Mouse (Mus musculus) liver, postnatal 0 days (tissue): Measurements from ENCODE around the gene Atrnl1. TPM values are rescaled to one million over a fixed set of nuclear protein-coding genes. Genes with fewer than 3 reads are reported as not detected.

ENCODE experiments used
- ATAC-seq: fragments of 200-750 bp; cut with Nextera tagmentation; 2 replicates; pipeline ENCODE4 v1.8.0; 2017; ENCODE audit warnings: mild to moderate bottlenecking, moderate library complexity
- DNase-seq: peaks from one replicate; pipeline ENCODE4 v3.0.0-alpha.2; 2016
- H3K27ac ChIP-seq: fragments of 300-500 bp; sonication (generic); 2 replicates; pipeline ENCODE4 v1.5.1; 2014; ENCODE audit warnings: antibody characterized with exemption, moderate library complexity, mild to moderate bottlenecking, low read depth
- H3K27me3 ChIP-seq: fragments of 300-500 bp; sonication (generic); 2 replicates; pipeline ENCODE4 v1.6.1; 2014; ENCODE audit warnings: low read length, control low read depth, mixed read lengths; ENCODE audit not compliant: insufficient read depth
- H3K36me3 ChIP-seq: fragments of 300-500 bp; sonication (generic); replicated peaks from 2 replicates; pipeline ENCODE4 v1.6.1; 2014; ENCODE audit warnings: mild to moderate bottlenecking, control low read depth, low read length, moderate library complexity, mixed read lengths; ENCODE audit not compliant: insufficient read depth
- H3K4me1 ChIP-seq: fragments of 300-500 bp; sonication (generic); 2 replicates; pipeline ENCODE4 v1.6.1; 2014; ENCODE audit warnings: antibody characterized with exemption, mild to moderate bottlenecking, control low read depth; ENCODE audit not compliant: insufficient read depth
- H3K4me2 ChIP-seq: fragments of 300-500 bp; sonication (generic); 2 replicates; pipeline ENCODE4 v1.6.1; 2014; ENCODE audit warnings: low read depth, mild to moderate bottlenecking, low read length, moderate library complexity, mixed read lengths
- H3K4me3 ChIP-seq: fragments of 300-500 bp; sonication (generic); 2 replicates; pipeline ENCODE4 v1.5.1; 2014; ENCODE audit warnings: low read depth, low read length
- H3K9ac ChIP-seq: fragments of 300-500 bp; sonication (generic); replicated peaks from 2 replicates; pipeline ENCODE4 v1.6.1; 2014; ENCODE audit warnings: mild to moderate bottlenecking, moderate library complexity
- H3K9me3 ChIP-seq: fragments of 300-500 bp; sonication (generic); 2 replicates; pipeline ENCODE4 v1.6.1; 2016; ENCODE audit warnings: mild to moderate bottlenecking, control low read depth, low read length, mixed read lengths
- CTCF ChIP-seq: sonication (generic); IDR thresholded peaks from 2 replicates; pipeline ENCODE4 v1.5.1; 2016; ENCODE audit warnings: antibody characterized with exemption, low read depth
- EP300 ChIP-seq: IDR thresholded peaks from 2 replicates; pipeline ENCODE4 v1.6.1; 2016; ENCODE audit warnings: antibody characterized with exemption, low read depth, mild to moderate bottlenecking
- WGBS: fragments of 180-500 bp; shearing (Covaris S2); extraction: QIAGEN DNeasy Blood & Tissue Kit; methylation state at CpG from one replicate; pipeline ENCODE4 v1.1.7; 2014; ENCODE audit not compliant: insufficient replicate concordance; 5-methylcytosine and 5-hydroxymethylcytosine counted together
- polyA plus RNA-seq: library from polyadenylated mRNA; unstranded; fragments of >200 nt; fragmentation: Nextera tagmentation; extraction: Ambion mirVana; gene quantifications from 2 replicates; pipeline ENCODE4 v1.2.1, GENCODE M21; 2015

Gene Atrnl1
- polyA plus RNA-seq, 1 experiment from 2014 or later: 0.70 TPM

DNA sequence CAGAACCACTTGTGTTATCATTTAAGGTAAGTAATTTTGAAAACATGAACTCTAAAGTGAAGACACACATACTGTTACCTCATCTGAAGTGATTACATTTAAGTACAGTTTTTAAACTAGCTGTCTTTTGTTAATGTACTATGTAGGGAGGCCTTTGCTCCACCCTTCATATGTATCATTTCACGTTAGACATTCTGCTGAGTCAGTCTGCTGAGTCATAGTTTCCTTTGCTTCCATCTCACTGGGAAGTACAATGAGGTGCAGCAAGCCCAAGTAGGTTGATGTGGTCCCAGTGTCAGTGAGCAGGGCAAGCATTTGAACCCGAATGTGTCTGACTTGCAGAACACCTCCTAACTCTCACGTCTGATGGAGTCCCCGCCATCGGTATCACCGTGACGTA is 271.1 kb downstream of the Atrnl1 start:
- WGBS: 80% methylated on average over 7 of the region's 7 CpGs
- no peak for ATAC-seq
- no peaks in the 10 kb centered on the region for H3K4me1 ChIP-seq

GRCm38 (mm10) chr19:57888871-57889270 is 278.0 kb downstream of the Atrnl1 start:
- no peaks in the 10 kb centered on the region for H3K4me1 ChIP-seq
- WGBS: 85% methylated on average over 8 of the region's 8 CpGs
- no peaks in the 10 kb centered on the region for H3K36me3 ChIP-seq
- no peaks in the 10 kb centered on the region for H3K9me3 ChIP-seq
- H3K27ac ChIP-seq: no peak overlapping the region
- DNase-seq (no peak), ATAC-seq (no peak)
- no peak for TF ChIP-seq CTCF
- TF ChIP-seq EP300: no peak
- no peak overlapping the region for H3K9ac ChIP-seq
- no peak overlapping the region for H3K4me2 ChIP-seq
- no peak overlapping the region for H3K4me3 ChIP-seq
- H3K27me3 ChIP-seq: no peaks in the 10 kb centered on the region

More for the DNA sequence above, 271.1 kb downstream of the Atrnl1 start:
- Histone ChIP-seq H3K9ac (no peak overlapping the region), H3K27me3 (no peaks in the 10 kb centered on the region), H3K4me3 (no peak overlapping the region), H3K36me3 (no peaks in the 10 kb centered on the region), H3K4me2 (no peak overlapping the region), H3K27ac (no peak overlapping the region), H3K9me3 (no peaks in the 10 kb centered on the region)
- no peak for DNase-seq
- TF ChIP-seq EP300: no peak
- TF ChIP-seq CTCF: no peak

DNA sequence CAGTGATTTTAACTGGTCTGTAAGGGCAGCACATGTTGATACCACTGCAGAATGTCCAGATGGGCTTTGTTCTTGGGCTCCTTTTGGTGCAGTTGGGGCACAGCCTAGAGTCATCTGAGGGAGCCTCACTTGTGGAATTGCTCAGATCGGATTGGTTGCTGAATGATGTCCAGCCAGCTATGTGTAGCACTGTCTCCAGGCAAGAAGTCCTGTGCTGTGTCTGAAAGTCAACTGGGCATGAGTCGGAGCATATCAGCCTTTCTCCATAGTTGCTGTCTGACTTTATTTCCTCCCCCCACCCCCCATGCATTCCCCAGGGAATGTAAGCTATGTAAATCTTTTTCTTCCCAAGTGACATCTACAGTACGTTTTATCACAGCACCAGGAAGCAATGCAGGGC is 278.9 kb downstream of the Atrnl1 start:
- H3K4me1 ChIP-seq: no peaks in the 10 kb centered on the region
- H3K4me2 ChIP-seq: 0 out of 2 replicates have a peak overlapping the region, but pooled peaks have one; percentile 2
- no peak overlapping the region for H3K9ac ChIP-seq
- H3K27ac ChIP-seq: no peak overlapping the region
- no peak for DNase-seq
- TF ChIP-seq CTCF (no peak), EP300 (no peak)
- no peak overlapping the region for H3K4me3 ChIP-seq
- H3K27me3 ChIP-seq: no peaks in the 10 kb centered on the region
- no peaks in the 10 kb centered on the region for H3K36me3 ChIP-seq
- no peak for ATAC-seq
- no peaks in the 10 kb centered on the region for H3K9me3 ChIP-seq
- WGBS: 52% methylated on average over 3 of the region's 3 CpGs

DNA sequence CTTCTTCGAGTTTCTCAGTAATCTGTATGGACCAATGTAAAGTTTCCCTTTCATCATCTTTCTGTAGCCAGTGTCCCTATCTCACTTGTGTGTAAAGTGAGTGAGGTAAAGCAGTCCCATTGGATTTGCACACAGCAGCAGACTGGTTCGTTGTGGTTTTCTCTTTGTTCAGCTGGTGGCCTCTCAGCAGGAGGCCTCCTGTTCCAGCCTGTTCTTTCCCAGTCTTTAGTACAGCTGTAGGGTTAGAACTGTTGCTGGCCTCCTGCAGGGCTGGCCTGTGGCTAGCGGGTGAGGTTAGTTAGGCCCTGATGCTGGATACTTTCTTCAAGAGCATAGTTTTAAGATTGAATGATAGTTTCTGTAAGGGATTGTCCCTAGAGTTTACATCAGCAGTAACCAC is 280.1 kb downstream of the Atrnl1 start:
- 63% methylated on average over 3 of the region's 3 CpGs for WGBS
- no peak for TF ChIP-seq CTCF
- no peak for TF ChIP-seq EP300

DNA sequence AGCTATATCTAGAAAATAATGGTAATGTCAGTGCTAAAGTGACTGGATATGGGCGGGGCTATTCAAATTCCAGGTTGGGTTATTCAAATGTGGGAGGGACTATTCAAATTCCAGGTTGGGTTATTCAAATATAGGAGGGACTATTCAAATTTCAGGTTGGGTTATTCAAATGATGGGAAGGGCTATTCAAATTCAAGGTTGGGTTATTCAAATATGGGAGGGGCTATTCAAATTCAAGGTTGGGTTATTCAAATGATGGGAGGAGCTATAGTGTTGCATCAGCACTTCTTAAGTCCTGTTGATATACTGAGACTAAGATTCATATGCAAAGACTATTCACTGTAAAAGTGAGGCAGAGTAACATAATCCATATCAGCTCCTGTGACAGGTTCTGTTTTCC is 283.4 kb downstream of the Atrnl1 start:
- no peak overlapping the region for H3K9ac ChIP-seq
- no peak overlapping the region for H3K4me2 ChIP-seq
- ATAC-seq: peak; percentile 74
- no peak for DNase-seq
- no peak overlapping the region for H3K4me3 ChIP-seq
- H3K9me3 ChIP-seq: no peaks in the 10 kb centered on the region
- no peaks in the 10 kb centered on the region for H3K27me3 ChIP-seq
- 33% methylated on average over 1 of the region's 1 CpGs for whole genome bisulfite sequencing
- no peak overlapping the region for H3K27ac ChIP-seq
- H3K36me3 ChIP-seq: no peaks in the 10 kb centered on the region
- TF ChIP-seq EP300 (no peak), CTCF (no peak)
- H3K4me1 ChIP-seq: no peaks in the 10 kb centered on the region

More for the DNA sequence above, 280.1 kb downstream of the Atrnl1 start:
- no peak for DNase-seq
- no peaks in the 10 kb centered on the region for H3K9me3 ChIP-seq
- ATAC-seq: no peak
- no peak overlapping the region for H3K4me3 ChIP-seq
- H3K4me2 ChIP-seq: no peak overlapping the region
- H3K9ac ChIP-seq: no peak overlapping the region
- no peaks in the 10 kb centered on the region for H3K36me3 ChIP-seq
- H3K4me1 ChIP-seq: no peaks in the 10 kb centered on the region
- H3K27me3 ChIP-seq: no peaks in the 10 kb centered on the region
- no peak overlapping the region for H3K27ac ChIP-seq

DNA sequence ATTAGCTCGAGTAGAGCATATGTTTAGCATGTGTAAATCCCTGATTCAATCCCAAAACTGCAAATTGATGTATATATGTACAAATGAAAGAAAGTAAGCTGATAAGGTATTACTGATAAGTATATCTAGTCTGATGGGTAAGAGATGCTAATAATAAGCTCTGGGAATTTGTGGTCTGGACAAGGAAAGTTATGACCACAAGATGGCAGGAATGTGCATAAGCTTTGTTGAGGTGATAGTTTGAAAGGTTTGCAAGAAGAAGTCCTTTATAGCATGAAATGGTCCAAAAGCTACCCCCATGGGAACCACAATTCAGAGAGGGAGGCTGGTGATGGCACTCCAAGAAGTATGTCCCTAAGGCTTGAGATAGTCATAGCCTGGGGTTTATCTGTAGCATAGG is 289.2 kb downstream of the Atrnl1 start:
- H3K9ac ChIP-seq: no peak overlapping the region
- H3K27ac ChIP-seq: no peak overlapping the region
- H3K4me1 ChIP-seq: no peaks in the 10 kb centered on the region
- ATAC-seq (no peak), DNase-seq (no peak)
- no peaks in the 10 kb centered on the region for H3K27me3 ChIP-seq
- TF ChIP-seq CTCF: peak; percentile 46
- no peak for TF ChIP-seq EP300
- WGBS: 73% methylated on average over 1 of the region's 1 CpGs
- H3K9me3 ChIP-seq: no peaks in the 10 kb centered on the region
- no peak overlapping the region for H3K4me2 ChIP-seq
- H3K36me3 ChIP-seq: no peaks in the 10 kb centered on the region
- no peak overlapping the region for H3K4me3 ChIP-seq

DNA sequence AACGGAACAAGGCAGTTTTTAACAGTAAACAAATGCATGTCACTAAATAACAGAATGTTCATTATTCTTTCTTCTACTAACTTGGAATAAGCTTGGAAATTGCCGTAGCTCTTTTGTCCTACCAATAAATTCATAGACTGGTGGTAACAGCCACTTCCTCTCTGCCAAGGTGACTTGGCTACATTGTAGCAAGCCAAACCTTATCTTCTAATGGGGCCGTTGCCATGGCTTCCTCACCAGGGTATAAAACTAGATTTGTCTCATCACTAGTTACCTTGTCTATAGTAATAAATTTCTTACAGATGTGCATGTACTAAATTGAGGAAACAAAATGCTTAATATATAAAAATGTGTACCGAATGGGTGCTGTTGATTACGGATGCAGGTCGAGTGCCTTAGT is 298.6 kb downstream of the Atrnl1 start:
- no peak overlapping the region for H3K4me2 ChIP-seq
- WGBS: 79% methylated on average over 6 of the region's 6 CpGs
- H3K4me1 ChIP-seq: no peaks in the 10 kb centered on the region
- ATAC-seq (no peak), DNase-seq (no peak)
- H3K4me3 ChIP-seq: no peak overlapping the region
- no peaks in the 10 kb centered on the region for H3K27me3 ChIP-seq
- H3K9ac ChIP-seq: no peak overlapping the region
- no peak overlapping the region for H3K27ac ChIP-seq
- H3K36me3 ChIP-seq: no peaks in the 10 kb centered on the region
- H3K9me3 ChIP-seq: no peaks in the 10 kb centered on the region
- no peak for TF ChIP-seq EP300
- TF ChIP-seq CTCF: no peak
